Mouse (Mus musculus) thymus, adult 2 months (tissue): Measurements from ENCODE around the gene Ccser2.

Experiments used
- CTCF ChIP-seq: fragments of 200-500 bp; IDR thresholded peaks from 2 replicates; pipeline ENCODE4 v1.5.1; 2012; ENCODE audit warnings: mild to moderate bottlenecking, control low read depth, low read length, moderate library complexity, borderline replicate concordance; ENCODE audit not compliant: control insufficient read depth, poor library complexity, insufficient read depth; ENCODE audit errors: extremely low read depth
- POLR2A ChIP-seq: fragments of 200-500 bp; IDR thresholded peaks from 2 replicates; pipeline ENCODE4 v1.6.1; 2012; ENCODE audit warnings: mild to moderate bottlenecking, low read length, control low read depth, moderate library complexity; ENCODE audit not compliant: control insufficient read depth, poor library complexity, insufficient read depth; ENCODE audit errors: extremely low read depth

GRCm38 (mm10) chr14:36952687-36953426, 15.7 kb downstream of the Ccser2 start:
- TF ChIP-seq POLR2A = no peak
- no peak for TF ChIP-seq CTCF
